ENCODE assay signal across 8 mouse cellular contexts in genomic region chr5:41708051-41708630, GRCm38 (mm10). TPM values are rescaled to one million over a fixed set of nuclear protein-coding genes. Genes with fewer than 3 reads are reported as not detected.
DNase-seq lines count a peak whose midpoint lies in the region; ATAC-seq lines count a peak whose summit lies in the region.

TSS of gene Rab28 (minus strand) at chr5:41708157.

- H3K4me1 ChIP-seq in hindbrain, embryonic 15.5 days (replicated peaks) = peaks cover 10% of the 10 kb centered on the region

- peak within 1 kb of the TSS; percentile 97 for H3K4me3 ChIP-seq in hindbrain, embryonic 15.5 days

- under 1% methylated on average over 34 of the region's 34 CpGs for WGBS in hindbrain, embryonic 15.5 days

- H3K9ac ChIP-seq in hindbrain, embryonic 15.5 days = peak within 1 kb of the TSS; percentile 95

- H3K27ac ChIP-seq in hindbrain, embryonic 15.5 days (replicated peaks) = peak within 1 kb of the TSS; percentile 94

- H3K4me2 ChIP-seq in hindbrain, embryonic 15.5 days = peak within 1 kb of the TSS; percentile 98

- DNase-seq in T-cell, adult 2 months (ENCODE audit: low spot score) = peak; percentile 97
- peak; percentile 93 to 94 for DNase-seq in cerebellum, postnatal 36 days
- DNase-seq in frontal cortex, postnatal 36 days (ENCODE audit: low spot score in 2 of 2) = peak; percentile 93 to 97
- DNase-seq in left cerebral cortex, adult 11 months (ENCODE audit: low spot score) = peak; percentile 97
- peak; percentile 94 to 95 for DNase-seq in lung, postnatal 4 days
- DNase-seq in retina, postnatal 7 days (ENCODE audit: low read depth, low spot score) = peak; percentile 96
- DNase-seq in urinary bladder, adult 2 months (ENCODE audit: low spot score) = peak; percentile 87

- no peaks in the 10 kb centered on the region for H3K27me3 ChIP-seq in hindbrain, embryonic 15.5 days

- no peaks in the 10 kb centered on the region for H3K36me3 ChIP-seq in hindbrain, embryonic 15.5 days

- H3K9me3 ChIP-seq in hindbrain, embryonic 15.5 days = no peaks in the 10 kb centered on the region

- ATAC-seq in hindbrain, embryonic 15.5 days (ENCODE audit: low FRiP score, low read depth) = peak; percentile 96

RNA-seq across cellular contexts. Expression of gene Rab28, which starts in this region (rescaled TPM):
- 58.3 and 61.9 TPM in 2 replicates for polyA plus RNA-seq in hindbrain, embryonic 15.5 days (2015; fragmentation: Nextera tagmentation; extraction: Ambion mirVana)
- polyA plus RNA-seq in urinary bladder, adult 2 months (2012; rRNA removed) = 49.1 and 52.4 TPM in 2 replicates

Comparison
In these comparisons a context has a peak if more than half of its experiments do, and no peak if none do; other contexts are left out.
1. Peak in every context shown above with its lines: DNase-seq, ATAC-seq, H3K4me3 ChIP-seq and H3K27ac ChIP-seq.